Mouse (Mus musculus) frontal cortex, adult 2 months (tissue): ENCODE data around the gene Fam3c. TPM values are rescaled to one million over a fixed set of nuclear protein-coding genes. Genes with fewer than 3 reads are reported as not detected.

Experiments
- DNase-seq, 2 experiments: peaks; one replicate each; pipeline ENCODE4 v3.0.0; 2022; ENCODE audit warnings: low spot score in 1 of 2; ENCODE audit errors: extremely low spot score in 1 of 2
- polyA plus RNA-seq: library from polyadenylated mRNA; depleted of rRNA; stranded (reverse); fragments of >200 nt; gene quantifications from 2 replicates; pipeline ENCODE4 v1.2.3, GENCODE M21; 2012

Gene Fam3c
- polyA plus RNA-seq, 1 experiment: 51.6 TPM

DNA sequence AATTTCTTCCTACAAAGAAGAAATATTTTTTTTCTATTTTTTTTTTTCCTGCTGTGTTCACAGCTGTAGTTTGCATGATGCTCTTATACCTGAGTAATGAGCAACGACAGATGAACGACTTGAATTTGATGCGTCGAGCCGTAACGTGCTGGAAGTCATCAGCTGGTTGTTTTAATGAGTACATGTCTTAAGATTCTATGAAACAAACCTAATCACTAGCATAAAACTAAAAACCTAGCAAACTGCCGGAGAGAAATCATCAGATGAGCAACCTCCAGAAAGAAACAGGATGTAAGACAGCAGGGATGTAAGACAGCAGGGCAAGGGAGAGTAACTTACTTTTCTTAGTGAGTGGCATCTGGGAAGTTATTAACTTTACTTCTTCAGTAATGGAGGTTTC is 1.4 kb downstream of the Fam3c start:
- no peak for DNase-seq

DNA sequence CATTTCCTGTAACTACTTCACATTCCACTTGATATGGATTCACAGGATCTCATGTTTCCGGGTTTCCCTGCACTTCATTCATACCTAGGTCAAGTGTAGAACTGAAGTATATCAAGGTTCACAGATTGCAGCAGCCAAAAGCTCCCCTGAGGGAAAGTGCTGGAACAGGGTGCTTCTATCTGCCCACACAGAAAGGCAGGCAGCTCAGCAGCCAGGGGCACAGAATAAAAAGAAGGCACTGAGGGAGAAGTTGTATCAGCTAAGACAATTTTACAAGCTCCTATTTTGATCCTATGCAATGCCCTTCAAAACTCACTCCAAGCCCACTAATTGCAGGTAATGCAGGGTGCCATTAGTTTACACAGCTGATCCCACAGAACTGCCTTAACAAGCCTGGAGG is 2.0 kb downstream of the Fam3c start:
- DNase-seq: no peak

DNA sequence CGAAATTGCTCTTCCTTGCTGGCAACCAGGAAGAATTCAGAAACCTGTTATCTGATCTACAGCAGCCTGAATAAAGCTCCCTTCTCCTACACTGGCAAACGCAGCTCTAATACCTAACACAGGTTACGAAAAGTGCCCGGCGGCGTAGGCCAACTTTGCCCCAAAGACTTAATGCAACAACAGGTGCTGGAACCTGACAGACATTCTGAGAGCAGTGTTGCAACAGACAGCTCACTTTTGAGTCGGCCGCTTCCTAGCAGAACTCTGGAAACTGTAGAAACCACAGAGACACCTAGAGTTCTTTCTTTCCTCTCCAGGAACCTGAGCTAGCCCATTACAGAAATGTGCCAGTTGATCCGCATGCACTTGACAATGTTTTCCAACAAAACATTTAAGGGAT is 4.5 kb downstream of the Fam3c start:
- no peak for DNase-seq

DNA sequence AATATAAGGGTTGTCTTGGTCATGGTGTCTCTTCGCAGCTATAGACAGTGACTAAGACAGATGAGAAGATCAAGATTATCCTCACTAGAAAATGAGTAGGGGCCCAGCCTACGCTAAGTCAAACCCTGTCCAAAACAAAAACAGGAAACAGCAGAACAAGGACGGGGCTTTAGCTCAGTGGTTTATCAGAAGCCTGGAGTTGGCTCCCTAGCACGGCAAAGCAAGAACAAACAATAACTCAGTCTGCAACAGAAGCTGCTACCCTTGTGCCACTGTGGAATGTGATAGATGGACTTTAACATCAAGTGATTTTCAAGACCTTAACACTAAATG is 5.8 kb downstream of the Fam3c start:
- DNase-seq: no peak

DNA sequence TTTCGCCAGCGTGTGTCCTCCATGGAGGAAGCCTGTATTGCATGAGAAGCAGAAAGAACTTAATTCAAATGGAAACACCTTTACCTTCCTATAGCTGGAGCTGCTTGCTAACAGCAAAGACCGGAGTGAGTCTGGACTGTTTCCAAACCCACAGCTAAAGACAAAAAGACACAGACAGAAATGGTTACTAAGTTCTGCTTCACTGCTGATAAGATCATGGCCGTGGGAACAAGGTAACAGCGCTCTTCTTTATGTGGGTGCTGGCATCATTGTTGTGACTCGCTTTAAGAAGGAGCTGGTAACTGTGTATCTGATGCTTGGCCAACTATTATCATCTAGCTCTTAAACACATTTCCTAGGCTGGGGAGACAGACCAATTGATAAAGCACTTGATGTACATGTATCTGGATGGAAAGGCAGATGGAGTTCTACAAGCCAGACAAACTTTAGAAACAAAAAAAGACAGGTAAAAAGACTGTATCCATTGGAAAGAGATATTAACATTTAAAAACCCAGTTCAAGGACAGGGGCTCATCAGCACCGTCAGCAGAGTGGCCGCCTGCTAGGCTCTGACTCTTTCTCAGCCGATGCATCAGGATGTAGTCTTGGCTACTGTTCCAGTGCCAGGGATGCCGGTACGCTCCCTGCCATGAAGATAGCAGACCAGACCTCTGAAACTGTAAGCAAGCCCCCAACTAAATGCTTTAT is 6.4 kb downstream of the Fam3c start:
- no peak for DNase-seq

DNA sequence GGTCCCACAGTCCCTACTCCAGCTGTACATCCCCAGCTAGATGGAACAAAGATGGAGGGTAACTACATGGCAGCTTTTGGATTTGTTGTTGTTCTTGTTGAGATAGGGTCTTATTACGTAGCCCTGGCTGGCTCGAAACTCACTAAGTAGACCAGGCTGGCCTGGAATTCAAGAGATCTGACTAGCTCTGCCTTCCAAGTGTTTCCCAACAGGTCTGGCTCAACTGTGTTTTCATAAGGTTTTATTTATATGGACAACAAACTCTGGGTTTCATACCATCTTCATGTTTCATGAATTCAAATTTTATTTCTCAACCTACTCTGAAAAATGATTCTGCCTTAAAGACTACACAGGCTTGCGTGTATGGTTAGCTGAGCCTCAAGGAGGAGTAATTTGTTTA is 7.1 kb downstream of the Fam3c start:
- DNase-seq: no peak

DNA sequence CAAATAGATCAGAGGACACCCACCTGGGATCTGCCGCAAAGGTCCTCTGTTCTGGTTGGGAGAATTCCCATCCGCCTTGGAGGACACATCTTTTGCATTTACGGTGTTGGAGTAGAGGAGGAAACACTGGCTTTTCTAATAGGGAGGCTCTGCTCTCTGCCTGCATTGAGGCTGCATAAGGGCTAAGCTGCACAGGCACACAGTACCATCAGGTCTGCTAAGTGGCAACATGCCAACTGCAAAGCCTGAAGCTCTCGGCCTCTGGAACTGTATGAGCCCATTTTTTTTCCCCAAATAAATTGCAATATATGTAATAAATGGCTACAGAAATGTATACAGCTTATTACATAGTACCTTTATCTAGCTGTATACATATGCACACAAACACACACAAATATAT is 7.9 kb downstream of the Fam3c start:
- DNase-seq: no peak

DNA sequence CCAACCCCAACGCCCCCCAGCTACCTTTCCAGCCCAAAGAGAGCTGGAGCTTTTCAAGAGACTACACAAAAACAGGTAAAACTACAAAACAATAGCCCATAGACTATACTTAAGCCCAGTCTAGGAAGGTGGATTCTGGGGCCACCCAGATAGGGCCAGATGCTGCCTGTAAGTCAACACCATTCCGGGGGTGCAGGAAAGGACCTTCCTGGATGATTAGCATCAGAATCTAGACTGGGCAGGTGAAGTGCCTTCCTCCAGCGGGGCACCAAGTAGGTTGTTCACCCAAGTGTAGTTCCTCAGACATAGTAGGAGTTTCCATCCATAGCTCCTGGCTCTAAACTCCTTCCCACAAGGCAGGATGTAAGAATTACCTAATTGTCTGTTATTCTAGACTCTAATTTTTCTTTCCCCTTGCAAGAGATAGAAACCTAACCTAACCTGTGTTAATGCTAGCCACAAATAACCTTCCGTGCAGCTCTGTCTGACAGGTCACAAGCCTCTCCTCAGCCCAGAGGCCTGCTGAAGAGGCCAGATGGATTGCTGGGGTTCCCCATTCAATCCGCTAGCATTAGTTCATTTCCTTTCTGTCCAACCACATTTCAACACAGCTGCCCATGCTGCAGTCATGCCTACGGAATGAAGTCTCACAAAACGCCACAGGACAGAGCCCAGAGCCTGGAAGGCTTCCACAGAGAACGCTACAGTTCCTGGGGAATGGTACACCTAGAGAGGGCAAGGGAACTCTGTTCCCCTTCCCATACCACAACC is 8.7 kb downstream of the Fam3c start:
- DNase-seq: no peak

DNA sequence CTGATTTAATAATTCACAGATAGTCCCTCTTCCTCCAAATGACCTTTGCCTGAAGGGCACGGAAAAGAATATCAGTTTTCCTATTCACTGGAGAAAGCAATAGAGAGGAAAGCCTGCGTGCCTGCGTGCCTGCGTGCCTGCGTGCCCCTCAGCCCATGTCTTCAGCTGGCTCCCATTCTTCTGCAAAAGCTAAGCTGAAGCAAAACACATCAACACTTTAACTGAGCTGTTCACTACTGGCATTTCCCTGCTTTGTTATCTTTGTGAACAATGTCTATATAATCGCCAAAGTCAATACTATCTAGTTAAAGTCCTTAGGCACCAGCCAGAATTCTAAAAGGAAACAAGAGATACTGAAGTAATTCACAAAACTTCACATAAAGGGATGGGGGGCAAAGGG is 11.6 kb downstream of the Fam3c start:
- DNase-seq: no peak

DNA sequence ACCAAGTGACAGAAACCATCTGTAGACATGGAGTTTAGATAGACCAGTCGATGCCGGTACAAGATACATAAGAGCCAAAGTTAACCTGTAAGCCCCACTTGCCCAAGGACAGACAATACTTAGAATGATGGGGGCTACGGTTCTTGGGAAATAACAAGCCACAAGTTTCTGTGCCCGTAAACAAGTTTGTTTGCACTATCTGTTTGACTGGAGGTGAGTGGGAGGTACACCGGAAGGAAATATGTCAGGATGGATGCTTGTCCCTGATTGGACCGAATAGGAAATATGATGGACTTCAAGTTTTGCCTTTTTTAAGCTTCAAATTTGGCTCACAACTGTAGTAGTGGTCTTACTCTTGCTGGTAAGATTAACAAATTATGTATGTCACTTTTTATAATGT is 12.3 kb downstream of the Fam3c start:
- DNase-seq: no peak

DNA sequence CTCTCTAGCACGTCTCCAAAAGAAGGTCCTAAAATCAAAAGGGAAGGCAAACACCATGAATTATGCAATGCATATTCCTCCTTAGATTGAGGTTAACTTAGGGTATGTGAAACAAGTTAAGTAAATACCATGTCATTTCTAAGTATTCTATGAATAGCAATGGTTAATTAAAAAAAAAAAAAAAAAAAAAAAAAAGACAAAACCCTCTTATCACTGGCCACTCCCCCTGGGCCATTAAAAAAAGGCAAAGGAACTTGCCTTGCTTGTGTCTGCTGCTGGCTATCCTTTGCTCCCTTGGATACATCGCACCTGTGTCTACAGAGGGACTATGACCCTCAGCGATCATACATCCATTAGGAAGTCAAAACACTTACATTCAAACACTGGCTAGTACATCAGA is 12.8 kb downstream of the Fam3c start:
- no peak for DNase-seq

DNA sequence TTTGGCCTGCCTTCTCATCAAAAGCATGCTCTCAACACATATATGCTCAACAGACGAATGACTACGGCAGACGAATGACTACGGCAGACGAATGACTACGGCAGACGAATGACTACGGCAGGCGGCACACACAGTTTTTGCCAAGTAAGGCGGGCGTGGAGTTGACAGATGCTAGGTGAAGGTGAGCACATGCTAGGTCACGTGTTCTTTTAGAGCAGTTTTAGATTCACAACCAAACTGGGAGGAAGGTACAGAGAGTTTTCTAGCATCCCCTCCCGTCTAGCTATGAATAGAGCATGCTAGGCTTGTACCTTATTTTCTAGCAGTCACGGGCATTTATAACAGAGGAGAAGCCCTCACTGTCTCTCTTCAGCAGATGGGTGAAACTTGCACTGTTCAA is 15.3 kb downstream of the Fam3c start:
- DNase-seq: no peak

DNA sequence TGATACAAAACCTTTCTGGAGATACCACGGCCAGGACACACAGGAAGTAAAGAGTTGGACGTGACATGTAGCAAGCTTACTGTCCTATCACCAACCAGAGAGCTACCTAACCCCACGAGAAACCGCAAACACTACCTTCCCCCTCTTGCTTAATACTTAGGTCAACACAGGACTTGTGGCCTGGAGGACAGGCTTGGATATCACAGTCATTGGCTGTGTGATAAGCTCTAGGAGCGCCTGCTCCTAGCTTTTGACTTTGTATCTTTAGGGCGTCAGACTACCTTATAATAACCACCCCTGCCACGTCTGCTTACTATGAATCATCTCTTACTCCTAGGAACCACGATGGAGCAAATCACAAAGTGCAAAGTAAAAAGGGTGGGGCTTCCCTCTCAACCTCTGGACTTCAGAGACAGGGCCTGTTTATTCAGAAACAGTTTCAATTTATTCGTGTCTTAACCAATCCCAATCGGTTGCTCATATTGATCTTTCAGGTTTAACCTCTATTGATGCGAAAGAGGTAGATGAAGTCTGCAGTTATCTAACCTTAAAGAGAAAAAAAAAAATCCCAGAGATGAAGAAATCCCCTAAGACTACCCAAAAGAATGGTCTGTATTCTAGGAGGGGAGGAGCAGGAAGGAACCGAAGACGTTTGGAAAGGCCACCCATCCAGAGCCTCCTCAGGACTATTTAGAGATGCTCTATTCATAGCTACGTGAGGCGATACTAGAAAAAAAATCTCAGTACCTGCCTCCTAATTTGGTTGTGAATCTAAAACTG is 16.1 kb downstream of the Fam3c start:
- DNase-seq: no peak

DNA sequence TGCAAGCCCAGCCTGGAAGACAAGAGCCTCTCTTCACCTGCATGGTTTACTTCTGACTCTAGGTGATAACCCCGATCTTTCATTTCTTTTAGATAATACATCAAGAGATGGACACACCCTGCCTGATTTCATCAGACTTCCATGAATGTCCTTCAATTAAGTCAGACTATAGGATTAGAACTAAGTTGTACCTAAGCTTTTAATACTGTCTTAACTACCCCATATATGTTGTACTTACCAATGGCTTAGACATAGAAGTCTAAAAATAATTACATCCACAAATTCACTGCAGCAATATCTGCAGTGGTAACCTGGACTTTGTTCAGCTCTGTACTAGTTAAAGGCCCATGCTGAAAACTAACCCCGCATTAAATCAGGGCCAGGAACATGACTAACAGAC is 23.5 kb downstream of the Fam3c start:
- DNase-seq: no peak

DNA sequence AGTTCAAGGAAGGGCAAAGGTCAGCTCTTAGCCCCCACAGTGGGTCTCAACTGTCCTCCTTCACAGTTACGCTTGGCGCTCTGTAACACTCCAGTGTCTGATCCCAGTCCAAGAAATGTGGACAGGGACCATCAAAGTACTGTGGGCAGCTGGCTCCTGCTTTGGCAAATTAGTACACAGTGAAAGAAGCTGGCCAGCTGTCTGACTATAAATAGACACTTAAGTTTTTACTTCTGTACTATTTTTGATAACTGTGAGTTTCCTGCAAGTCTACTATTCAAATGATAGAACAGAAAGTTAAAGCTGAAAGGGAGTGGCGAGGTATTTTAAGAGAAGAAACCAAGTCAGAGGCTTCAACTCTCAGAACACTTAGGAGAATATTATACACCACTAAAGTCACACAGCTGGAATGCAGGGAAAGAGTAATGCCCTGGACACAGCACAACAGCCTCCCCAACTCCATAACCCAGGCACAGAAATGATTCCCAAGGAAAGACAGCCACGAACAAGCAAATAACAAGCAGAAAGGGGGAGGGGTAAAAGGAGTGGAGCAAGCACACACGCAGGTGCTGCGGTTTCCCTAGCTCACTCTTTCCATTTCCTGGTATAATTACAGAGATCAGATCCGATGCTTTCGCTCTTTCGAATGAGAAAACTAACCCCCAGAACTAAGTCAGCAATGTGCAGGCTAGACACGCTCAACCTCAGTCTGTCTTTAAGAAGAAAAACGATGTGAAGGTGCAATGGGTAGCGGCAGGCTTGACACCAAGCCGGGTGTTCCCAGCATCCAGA is 25.7 kb downstream of the Fam3c start:
- no peak for DNase-seq

DNA sequence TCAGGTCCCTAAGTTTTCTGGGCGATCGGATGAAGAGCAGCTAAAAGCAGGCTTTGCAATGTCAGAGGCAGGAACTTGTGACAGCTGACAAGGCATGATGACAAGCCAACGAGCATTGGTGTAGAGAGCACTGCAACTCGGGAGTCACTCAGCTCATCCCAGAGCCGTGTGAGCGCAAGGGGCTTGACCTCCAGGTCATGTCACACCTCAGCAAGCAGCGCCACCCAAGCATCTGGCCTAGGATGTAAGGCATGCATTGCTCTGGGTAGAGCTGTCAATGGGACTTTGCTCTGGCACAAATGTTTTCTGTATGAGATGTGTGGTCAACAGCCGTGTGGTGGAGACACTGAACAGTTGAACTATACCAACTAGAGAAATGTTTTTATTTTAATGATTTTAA is 28.1 kb downstream of the Fam3c start:
- DNase-seq: no peak

DNA sequence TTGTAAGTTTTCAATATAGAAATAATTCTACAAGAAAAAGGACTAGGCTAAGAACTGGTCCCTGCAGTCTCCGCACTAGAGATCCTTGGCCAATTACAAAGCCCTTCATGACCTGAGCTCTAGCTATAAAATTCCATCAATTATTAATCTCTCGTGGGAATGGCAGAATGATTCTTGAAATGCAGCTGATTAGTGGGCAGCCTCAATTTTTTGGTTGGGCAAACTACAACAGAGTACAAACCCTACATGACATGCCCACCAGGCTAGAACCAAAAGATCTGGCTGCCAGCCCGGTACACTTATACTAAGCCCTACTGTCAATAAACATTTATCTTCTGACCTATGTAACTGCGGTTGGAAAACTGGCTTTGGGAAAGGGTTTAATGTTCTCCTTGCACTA is 29.0 kb downstream of the Fam3c start:
- no peak for DNase-seq

DNA sequence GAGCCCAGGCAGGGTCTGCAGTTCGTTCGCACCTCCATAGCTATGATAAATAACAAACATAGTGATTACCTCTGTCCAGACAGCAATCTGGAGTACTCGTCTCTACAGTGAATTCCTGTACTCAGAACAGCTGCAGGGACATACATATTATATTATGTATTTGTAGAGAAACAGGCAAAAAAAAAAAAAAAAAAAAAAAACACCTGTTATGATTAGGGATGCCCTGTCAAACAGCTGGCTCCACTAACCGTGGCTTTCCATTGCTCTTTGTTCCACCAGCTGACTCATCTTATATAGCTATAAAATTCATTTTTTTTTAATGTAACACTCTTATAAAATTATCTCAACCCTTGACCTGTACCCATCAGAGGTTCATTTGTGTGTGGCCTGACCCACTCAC is 29.8 kb downstream of the Fam3c start:
- DNase-seq: no peak

DNA sequence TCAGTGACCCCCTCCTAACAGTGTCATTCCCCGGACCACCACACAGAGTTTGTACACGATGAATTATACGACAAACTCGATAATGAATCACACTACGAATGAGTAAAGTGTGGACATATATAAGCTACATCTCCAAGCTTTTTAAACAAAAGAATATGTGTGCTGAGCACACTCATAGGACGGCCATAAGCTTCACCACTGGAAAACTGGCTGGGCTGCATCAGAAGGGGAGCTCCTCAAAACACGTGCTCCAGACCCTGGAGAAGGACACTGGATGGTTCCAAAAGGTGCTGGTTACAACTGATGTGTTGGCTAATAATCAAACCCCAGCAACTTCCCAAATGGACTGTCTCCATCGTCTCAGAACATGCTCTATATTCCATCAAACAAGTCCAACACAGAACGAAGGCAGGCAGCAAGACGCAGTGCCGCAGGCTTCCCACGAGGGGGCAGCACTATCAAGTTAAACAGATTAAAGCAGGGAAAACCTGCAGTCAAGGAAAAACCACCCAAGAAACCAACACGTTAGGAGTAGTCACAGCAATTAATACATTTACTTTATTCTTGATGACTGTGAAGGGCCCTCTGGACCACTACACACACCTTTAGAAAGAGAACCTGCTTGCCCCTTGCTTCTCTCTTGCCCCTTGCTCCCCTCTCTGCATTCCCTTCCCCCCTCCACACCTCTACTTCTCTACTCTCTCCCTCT is 30.5 kb downstream of the Fam3c start:
- peak; percentile 67 to 91 for DNase-seq

DNA sequence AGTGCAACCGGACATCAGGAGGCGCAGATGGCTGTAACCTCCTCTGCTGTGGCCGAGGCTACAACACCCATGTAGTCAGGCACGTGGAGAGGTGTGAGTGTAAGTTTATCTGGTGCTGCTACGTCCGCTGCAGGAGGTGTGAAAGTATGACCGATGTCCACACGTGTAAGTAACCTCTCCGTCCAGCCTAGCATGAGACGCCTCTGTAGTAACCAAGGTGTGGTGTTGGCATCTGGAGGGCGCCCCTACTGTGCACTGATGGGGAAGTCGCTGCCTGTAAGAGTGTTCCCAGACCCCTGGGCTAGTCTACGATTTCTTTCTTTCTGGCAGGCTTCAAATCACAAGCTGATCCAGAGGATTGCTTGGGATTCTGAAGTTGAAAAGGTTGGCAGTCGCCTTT is 58.0 kb downstream of the Fam3c start:
- DNase-seq: no peak
